Mouse (Mus musculus) B cell, adult 2 months (primary cell): ENCODE data around the gene Lrrc63.
A peak's percentile ranks its signal among the peaks of the same experiment; 100 is the strongest.

Source experiments
- DNase-seq, 2 experiments: peaks; one replicate each; pipeline ENCODE4 v3.0.0; 2022

The Lrrc63 gene

GRCm38 (mm10) chr14:75130501-75131318 lies at the start of gene Lrrc63, which contains the start of gene Lcp1:
Gene Lrrc63 (minus strand): TSS chr14:75130881.
Gene Lcp1 (plus strand): TSS chr14:75131101.
- DNase-seq = peak; percentile 88

- peak; percentile 79 to 86 for DNase-seq
Observed at GRCm38 (mm10) chr14:75179255-75179963, 48.7 kb upstream of the Lrrc63 start.

GRCm38 (mm10) chr14:75178801-75179211 lies 48.1 kb upstream of the Lrrc63 start:
- DNase-seq = peak in 1 of 2 experiments; percentile 63

- peak; percentile 70 to 71 for DNase-seq
Observed at GRCm38 (mm10) chr14:75178384-75178793, 47.7 kb upstream of the Lrrc63 start.

- no peak for DNase-seq
Observed at GRCm38 (mm10) chr14:75177400-75177799, 46.7 kb upstream of the Lrrc63 start.

GRCm38 (mm10) chr14:75176425-75177045 lies 45.9 kb upstream of the Lrrc63 start:
- DNase-seq = peak; percentile 72 to 74

- no peak for DNase-seq
Observed at GRCm38 (mm10) chr14:75175781-75176180, 45.1 kb upstream of the Lrrc63 start.

- DNase-seq = no peak
Observed at GRCm38 (mm10) chr14:75174731-75175555, 44.3 kb upstream of the Lrrc63 start.

- no peak for DNase-seq
Observed at GRCm38 (mm10) chr14:75174296-75174695, 43.6 kb upstream of the Lrrc63 start.

- DNase-seq = no peak
Observed at GRCm38 (mm10) chr14:75170546-75170945, 39.9 kb upstream of the Lrrc63 start.

GRCm38 (mm10) chr14:75168501-75168900 lies 37.8 kb upstream of the Lrrc63 start:
- no peak for DNase-seq

GRCm38 (mm10) chr14:75165574-75166131 lies 35.0 kb upstream of the Lrrc63 start:
- DNase-seq = no peak

- DNase-seq = no peak
Observed at GRCm38 (mm10) chr14:75164345-75164744, 33.7 kb upstream of the Lrrc63 start.

GRCm38 (mm10) chr14:75163866-75164265 lies 33.2 kb upstream of the Lrrc63 start:
- no peak for DNase-seq

GRCm38 (mm10) chr14:75159375-75159774 lies 28.7 kb upstream of the Lrrc63 start:
- DNase-seq = no peak

- no peak for DNase-seq
Observed at GRCm38 (mm10) chr14:75154481-75154880, 23.8 kb upstream of the Lrrc63 start.

GRCm38 (mm10) chr14:75151146-75151545 lies 20.5 kb upstream of the Lrrc63 start:
- DNase-seq = no peak

- no peak for DNase-seq
Observed at GRCm38 (mm10) chr14:75150653-75151052, 20.0 kb upstream of the Lrrc63 start.

GRCm38 (mm10) chr14:75148229-75148628 lies 17.5 kb upstream of the Lrrc63 start:
- no peak for DNase-seq

- DNase-seq = peak; percentile 22 to 45
Observed at GRCm38 (mm10) chr14:75147706-75148105, 17.0 kb upstream of the Lrrc63 start.

- no peak for DNase-seq
Observed at GRCm38 (mm10) chr14:75139225-75139624, 8.5 kb upstream of the Lrrc63 start.

- DNase-seq = no peak
Observed at GRCm38 (mm10) chr14:75138503-75138902, 7.8 kb upstream of the Lrrc63 start.
